Mouse (Mus musculus): Measurements from ENCODE around the gene Rab31.

GRCm38 (mm10) chr17:65675985-65676384 lies 96.6 kb downstream of the Rab31 start:
- TF ChIP-seq CTCF (conservative IDR thresholded peaks at IDR 0.05; ENCODE audit: insufficient read depth, insufficient read length, low read depth, low read length) (no peak), POLR2A (IDR thresholded peaks at IDR 0.05; ENCODE audit: low read depth, low read length) (no peak)
